Mouse (Mus musculus) lung, embryonic 14.5 days (tissue): ENCODE measurements at regions not wholly inside any gene's neighbourhood (a gene's known extent, or its start where the extent isn't known, plus 50 kb on each side); places are given as distances from the start of the nearest gene placed in this dataset.

Experiments
- ATAC-seq: fragments of 200-750 bp; cut with Nextera tagmentation; 2 replicates; pipeline ENCODE4 v1.8.0; 2017; ENCODE audit warnings: mild to moderate bottlenecking, moderate TSS enrichment, moderate library complexity; ENCODE audit not compliant: insufficient read depth
- DNase-seq: peaks from one replicate; pipeline ENCODE4 v3.0.0-alpha.2; 2015
- H3K27ac ChIP-seq: fragments of 300-500 bp; sonication (generic); 2 replicates; pipeline ENCODE4 v1.5.1; 2014; ENCODE audit warnings: low read depth, mild to moderate bottlenecking, moderate library complexity
- H3K27me3 ChIP-seq: fragments of 300-500 bp; sonication (generic); 2 replicates; pipeline ENCODE4 v1.6.1; 2014; ENCODE audit warnings: low read length, control low read depth; ENCODE audit not compliant: insufficient read depth
- H3K36me3 ChIP-seq: fragments of 300-500 bp; sonication (generic); 2 replicates; pipeline ENCODE4 v1.6.1; 2014; ENCODE audit warnings: control low read depth; ENCODE audit not compliant: insufficient read depth
- H3K4me1 ChIP-seq: fragments of 300-500 bp; sonication (generic); 2 replicates; pipeline ENCODE4 v1.6.1; 2014; ENCODE audit warnings: antibody characterized with exemption, control low read depth; ENCODE audit not compliant: insufficient read depth
- H3K4me2 ChIP-seq: fragments of 300-500 bp; sonication (generic); 2 replicates; pipeline ENCODE4 v1.6.1; 2014; ENCODE audit warnings: mild to moderate bottlenecking
- H3K4me3 ChIP-seq: fragments of 300-500 bp; sonication (generic); 2 replicates; pipeline ENCODE4 v1.5.1; 2014; ENCODE audit warnings: low read depth, low read length
- H3K9ac ChIP-seq: fragments of 300-500 bp; sonication (generic); 2 replicates; pipeline ENCODE4 v1.6.1; 2014
- H3K9me3 ChIP-seq: fragments of 300-500 bp; sonication (generic); 2 replicates; pipeline ENCODE4 v1.6.1; 2016; ENCODE audit warnings: low read depth, low read length, control low read depth
- CTCF ChIP-seq: IDR thresholded peaks from 2 replicates; pipeline ENCODE4 v1.5.1; 2016; ENCODE audit warnings: antibody characterized with exemption, low read depth
- WGBS: fragments of 180-500 bp; shearing (Covaris S2); extraction: QIAGEN DNeasy Blood & Tissue Kit; methylation state at CpG from one replicate; pipeline ENCODE4 v1.1.7; 2014; 5-methylcytosine and 5-hydroxymethylcytosine counted together

DNA sequence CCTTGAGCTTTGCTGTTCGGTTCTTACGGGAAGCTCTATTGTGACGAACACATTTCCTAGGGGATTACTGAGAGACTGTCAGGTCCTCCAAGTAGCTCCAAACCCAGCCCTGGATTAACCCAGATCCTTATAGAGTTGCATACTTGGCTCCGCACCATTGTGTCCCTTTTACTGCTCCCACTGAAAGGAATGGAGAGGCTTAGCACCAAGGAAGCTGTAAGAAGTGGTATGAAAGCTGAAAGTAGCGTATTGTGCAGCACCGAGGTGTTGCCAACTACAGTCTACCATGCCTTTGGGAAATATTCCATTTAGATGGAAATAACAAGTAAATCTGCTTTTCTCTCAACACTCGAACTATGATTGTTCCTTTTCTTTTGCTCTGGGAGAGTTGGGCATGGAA, 53.5 kb upstream of the Lhcgr start:
- H3K9ac ChIP-seq = no peak overlapping the region
- H3K4me1 ChIP-seq = no peaks in the 10 kb centered on the region
- no peak overlapping the region for H3K4me2 ChIP-seq
- no peaks in the 10 kb centered on the region for H3K27me3 ChIP-seq
- no peak for TF ChIP-seq CTCF
- DNase-seq = no peak
- WGBS = 83% methylated on average over 7 of the region's 7 CpGs
- no peak overlapping the region for H3K27ac ChIP-seq
- no peak overlapping the region for H3K4me3 ChIP-seq
- H3K36me3 ChIP-seq = no peaks in the 10 kb centered on the region
- no peak for ATAC-seq
- no peaks in the 10 kb centered on the region for H3K9me3 ChIP-seq
